Mouse (Mus musculus): ENCODE measurements around the gene Tcf19. TPM values are rescaled to one million over a fixed set of nuclear protein-coding genes. Genes with fewer than 3 reads are reported as not detected.
"Not testable (repeated sequence)": the region's sequence is repeated elsewhere in the genome, so short reads cannot be mapped to it uniquely, and the experiment has no call there.

The Tcf19 gene
- polyA plus RNA-seq, 1 experiment, result 16.3 TPM

GRCm38 (mm10) chr17:35502226-35502625, 14.4 kb downstream of the Tcf19 start:
- H3K4me3 ChIP-seq (replicated peaks), result no peak overlapping the region
- no peaks in the 10 kb centered on the region; the same call in 1 of the 2 replicates for H3K4me1 ChIP-seq
- peaks cover 66% of the 10 kb centered on the region for H3K27me3 ChIP-seq (replicated peaks)
- TF ChIP-seq FLI1 (IDR thresholded peaks at IDR 0.05; ENCODE audit: low read length) (no peak), GATA1 (IDR thresholded peaks at IDR 0.05; ENCODE audit: borderline replicate concordance, low read length) (no peak)
- no peaks in the 10 kb centered on the region for H3K36me3 ChIP-seq (replicated peaks; ENCODE audit: low read length)
- no peaks in the 10 kb centered on the region for H3K9me3 ChIP-seq

- H3K4me1 ChIP-seq, result no peaks in the 10 kb centered on the region
- H3K9me3 ChIP-seq, result no peaks in the 10 kb centered on the region
- H3K4me3 ChIP-seq (replicated peaks), result no peak overlapping the region
- TF ChIP-seq GATA1 (IDR thresholded peaks at IDR 0.05; ENCODE audit: borderline replicate concordance, low read length), result no peak
- no peak for TF ChIP-seq FLI1 (IDR thresholded peaks at IDR 0.05; ENCODE audit: low read length)
- peaks cover 25% of the 10 kb centered on the region for H3K27me3 ChIP-seq (replicated peaks)
- H3K36me3 ChIP-seq (replicated peaks; ENCODE audit: low read length), result no peaks in the 10 kb centered on the region
Measured at GRCm38 (mm10) chr17:35497124-35497523, 19.5 kb downstream of the Tcf19 start.

DNA sequence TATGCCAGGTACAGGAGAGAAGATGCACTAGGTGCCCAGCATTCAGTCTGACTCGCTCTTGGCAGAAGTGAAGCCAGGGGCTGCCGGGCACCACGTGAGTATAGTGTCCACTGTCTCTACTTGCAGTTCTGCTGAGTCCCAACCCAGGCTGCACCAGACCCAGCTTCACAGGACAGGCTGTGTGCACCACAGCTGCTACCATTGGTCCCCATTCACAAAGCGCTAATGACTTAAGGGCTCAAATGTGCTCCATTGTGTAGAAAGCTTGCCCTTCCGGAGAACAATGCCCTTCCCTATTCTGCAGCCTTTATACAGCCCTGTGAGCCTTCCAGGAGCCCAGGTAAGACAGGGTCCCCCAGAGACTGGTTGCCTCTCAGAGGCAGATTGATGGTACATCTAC, 26.3 kb downstream of the Tcf19 start:
- peaks cover 4% of the 10 kb centered on the region for H3K4me1 ChIP-seq
- H3K27me3 ChIP-seq (replicated peaks), result peaks cover 37% of the 10 kb centered on the region
- TF ChIP-seq FLI1 (IDR thresholded peaks at IDR 0.05; ENCODE audit: low read length) (no peak), GATA1 (IDR thresholded peaks at IDR 0.05; ENCODE audit: borderline replicate concordance, low read length) (no peak)
- no peaks in the 10 kb centered on the region for H3K36me3 ChIP-seq (replicated peaks; ENCODE audit: low read length)
- no peaks in the 10 kb centered on the region for H3K9me3 ChIP-seq
- no peak overlapping the region for H3K4me3 ChIP-seq (replicated peaks)

- TF ChIP-seq GATA1 (IDR thresholded peaks at IDR 0.05; ENCODE audit: borderline replicate concordance, low read length) (no peak), FLI1 (IDR thresholded peaks at IDR 0.05; ENCODE audit: low read length) (no peak)
- Histone ChIP-seq H3K27me3 (replicated peaks) (peaks cover 38% of the 10 kb centered on the region), H3K4me1 (peaks cover 7% of the 10 kb centered on the region), H3K9me3 (no peaks in the 10 kb centered on the region), H3K4me3 (replicated peaks) (no peak overlapping the region), H3K36me3 (replicated peaks; ENCODE audit: low read length) (no peaks in the 10 kb centered on the region)
Measured at GRCm38 (mm10) chr17:35488041-35488440, 28.6 kb downstream of the Tcf19 start.

GRCm38 (mm10) chr17:35486726-35487125, 29.9 kb downstream of the Tcf19 start:
- TF ChIP-seq FLI1 (IDR thresholded peaks at IDR 0.05; ENCODE audit: low read length), result no peak
- TF ChIP-seq GATA1 (IDR thresholded peaks at IDR 0.05; ENCODE audit: borderline replicate concordance, low read length), result no peak
- H3K36me3 ChIP-seq (replicated peaks; ENCODE audit: low read length), result no peaks in the 10 kb centered on the region
- H3K4me1 ChIP-seq, result peaks cover 7% of the 10 kb centered on the region
- H3K4me3 ChIP-seq (replicated peaks), result peak overlapping the region; percentile 53
- no peaks in the 10 kb centered on the region for H3K9me3 ChIP-seq
- peaks cover 36% of the 10 kb centered on the region for H3K27me3 ChIP-seq (replicated peaks)

DNA sequence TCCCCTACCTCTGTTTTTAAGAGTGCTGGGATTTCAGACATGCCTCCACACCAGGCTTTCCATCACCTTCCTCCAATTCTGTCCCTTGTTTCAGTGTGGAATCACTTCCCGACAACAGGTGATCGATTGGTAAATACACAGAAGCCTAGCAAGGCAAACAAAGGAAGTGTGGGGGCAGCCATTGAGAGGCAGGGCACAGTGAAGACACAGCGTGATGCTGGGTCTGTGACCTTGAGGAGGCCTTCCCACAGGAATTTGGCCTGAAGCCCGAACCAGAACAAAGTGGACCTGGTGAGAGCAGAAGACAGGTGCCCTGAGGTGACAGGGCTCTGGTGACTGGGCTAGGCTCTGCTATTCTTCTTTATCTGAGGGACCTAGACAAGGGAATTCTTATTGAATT, 30.9 kb downstream of the Tcf19 start:
- H3K4me1 ChIP-seq, result peaks cover 7% of the 10 kb centered on the region
- TF ChIP-seq FLI1 (IDR thresholded peaks at IDR 0.05; ENCODE audit: low read length) (no peak), GATA1 (IDR thresholded peaks at IDR 0.05; ENCODE audit: borderline replicate concordance, low read length) (no peak)
- no peaks in the 10 kb centered on the region for H3K9me3 ChIP-seq
- H3K27me3 ChIP-seq (replicated peaks), result peaks cover 31% of the 10 kb centered on the region
- H3K36me3 ChIP-seq (replicated peaks; ENCODE audit: low read length), result no peaks in the 10 kb centered on the region
- H3K4me3 ChIP-seq (replicated peaks), result no peak overlapping the region

DNA sequence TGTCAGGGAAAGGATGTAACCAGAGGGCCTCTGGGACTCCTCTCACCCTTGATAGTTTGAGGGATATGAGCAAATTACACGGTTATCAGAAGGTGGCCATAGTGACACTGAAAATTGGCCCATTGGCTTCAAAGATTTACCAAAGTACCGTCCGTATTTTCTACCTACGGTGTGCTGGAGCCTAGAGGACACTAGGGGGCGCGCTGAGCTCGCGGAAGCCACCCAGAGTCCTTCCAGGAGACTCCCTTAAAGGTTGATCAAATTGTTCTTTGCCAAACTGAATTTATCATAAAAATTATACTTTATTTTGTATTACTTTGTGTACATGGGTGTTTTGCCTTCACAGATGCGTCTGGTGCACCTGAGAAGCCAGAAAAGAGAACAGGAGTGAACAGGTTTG, 32.6 kb downstream of the Tcf19 start:
- H3K4me3 ChIP-seq (replicated peaks), result no peak overlapping the region
- peaks cover 21% of the 10 kb centered on the region for H3K27me3 ChIP-seq (replicated peaks)
- H3K9me3 ChIP-seq, result no peaks in the 10 kb centered on the region
- peaks cover 7% of the 10 kb centered on the region for H3K4me1 ChIP-seq
- H3K36me3 ChIP-seq (replicated peaks; ENCODE audit: low read length), result no peaks in the 10 kb centered on the region
- TF ChIP-seq FLI1 (IDR thresholded peaks at IDR 0.05; ENCODE audit: low read length) (no peak), GATA1 (IDR thresholded peaks at IDR 0.05; ENCODE audit: borderline replicate concordance, low read length) (no peak)

DNA sequence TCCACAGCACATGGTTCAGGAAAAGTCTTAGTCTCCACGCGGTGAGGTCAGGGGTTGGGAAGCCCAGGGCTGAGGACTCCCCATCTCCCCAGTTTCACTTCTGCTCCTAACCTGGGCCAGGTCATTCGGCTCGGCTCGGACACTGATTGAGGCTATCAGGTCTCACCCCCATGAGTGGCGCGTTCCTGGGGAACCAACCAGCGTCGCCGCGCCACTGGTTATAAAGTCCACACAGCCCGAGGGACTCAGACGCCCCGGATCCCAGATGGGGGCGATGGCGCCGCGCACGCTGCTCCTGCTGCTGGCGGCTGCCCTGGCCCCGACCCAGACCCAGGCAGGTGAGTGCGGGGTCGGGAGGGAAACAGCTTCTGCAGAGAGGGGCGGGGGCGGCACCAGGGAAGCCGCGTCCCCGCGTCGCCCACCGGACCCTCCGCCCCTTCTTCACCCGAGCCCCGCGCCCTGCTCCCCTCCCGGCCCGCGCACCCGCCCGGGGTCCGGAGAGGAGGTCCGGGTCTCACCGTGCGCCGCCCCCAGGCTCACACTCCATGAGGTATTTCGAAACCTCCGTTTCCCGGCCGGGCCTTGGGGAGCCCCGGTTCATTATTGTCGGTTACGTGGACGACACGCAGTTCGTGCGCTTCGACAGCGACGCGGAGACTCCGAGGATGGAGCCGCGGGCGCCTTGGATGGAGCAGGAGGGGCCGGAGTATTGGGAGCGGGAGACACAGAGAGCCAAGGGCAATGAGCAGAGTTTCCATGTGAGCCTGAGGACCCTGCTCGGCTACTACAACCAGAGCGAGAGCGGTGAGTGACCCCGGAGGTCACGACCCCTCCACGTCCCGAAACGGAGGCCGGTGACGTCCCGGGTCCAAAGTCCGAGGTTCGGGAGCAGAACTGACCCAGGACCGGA, 46.5 kb downstream of the Tcf19 start, which contains the start of gene H2-Q10:
Gene H2-Q10, plus strand, starts transcription at position 248 of the 910 bp plus-strand sequence.
- TF ChIP-seq GATA1 (IDR thresholded peaks at IDR 0.05; ENCODE audit: borderline replicate concordance, low read length), result no peak
- TF ChIP-seq FLI1 (IDR thresholded peaks at IDR 0.05; ENCODE audit: low read length), result no peak
- Histone ChIP-seq H3K27me3 (replicated peaks) (peaks cover 47% of the 10 kb centered on the region), H3K9me3 (peaks cover 6% of the 10 kb centered on the region; the same call in 1 of the 2 replicates), H3K36me3 (replicated peaks; ENCODE audit: low read length) (no peaks in the 10 kb centered on the region), H3K4me3 (replicated peaks) (peak within 1 kb of the TSS; percentile 88), H3K4me1 (peaks cover 28% of the 10 kb centered on the region)

GRCm38 (mm10) chr17:35468936-35469335, 47.7 kb downstream of the Tcf19 start:
- peaks cover 28% of the 10 kb centered on the region for H3K4me1 ChIP-seq
- H3K4me3 ChIP-seq (replicated peaks), result peak overlapping the region; percentile 21
- peaks cover 37% of the 10 kb centered on the region for H3K27me3 ChIP-seq (replicated peaks)
- H3K9me3 ChIP-seq; H3K36me3 ChIP-seq (replicated peaks; ENCODE audit: low read length): not testable (repeated sequence)

- H3K9me3 ChIP-seq; H3K4me3 ChIP-seq (replicated peaks); H3K36me3 ChIP-seq (replicated peaks; ENCODE audit: low read length): not testable (repeated sequence)
- peaks cover 20% of the 10 kb centered on the region for H3K27me3 ChIP-seq (replicated peaks)
- H3K4me1 ChIP-seq, result peaks cover 25% of the 10 kb centered on the region
Measured at GRCm38 (mm10) chr17:35465651-35466050, 51.0 kb downstream of the Tcf19 start.

Other genes with a start within 250 kb of the Tcf19 start
- 1.5 and 7.3 TPM in 2 replicates for gene H2-Q1, start 196.4 kb downstream of the Tcf19 start, polyA plus RNA-seq (2012; ENCODE audit: insufficient read depth, low replicate concordance)
- 6.7 TPM in 1 of 2 replicates, not detected in the other for gene H2-Q2, start 174.6 kb downstream of the Tcf19 start, polyA plus RNA-seq (2012; ENCODE audit: insufficient read depth, low replicate concordance)
- gene H2-Q4, start 137.2 kb downstream of the Tcf19 start, polyA plus RNA-seq (2012; ENCODE audit: insufficient read depth, low replicate concordance), result 13.9 and 46.4 TPM in 2 replicates
- 2.5 and 4.2 TPM in 2 replicates for gene H2-Q6, start 92.0 kb downstream of the Tcf19 start, polyA plus RNA-seq (2012; ENCODE audit: insufficient read depth, low replicate concordance)
- 3.2 and 20.1 TPM in 2 replicates for gene H2-Q7, start 77.7 kb downstream of the Tcf19 start, polyA plus RNA-seq (2012; ENCODE audit: insufficient read depth, low replicate concordance)
- gene H2-Q10, start 46.7 kb downstream of the Tcf19 start, polyA plus RNA-seq (2012; ENCODE audit: insufficient read depth, low replicate concordance), result 0.27 and 2.5 TPM in 2 replicates
- not detected in 2 replicates for gene Pou5f1, start 10.8 kb downstream of the Tcf19 start, polyA plus RNA-seq (2012; ENCODE audit: insufficient read depth, low replicate concordance)
- 3.2 and 10.5 TPM in 2 replicates for gene Cchcr1, start 276 bp upstream of the Tcf19 start, polyA plus RNA-seq (2012; ENCODE audit: insufficient read depth, low replicate concordance)
- gene Psors1c2, start 16.4 kb upstream of the Tcf19 start, polyA plus RNA-seq (2012; ENCODE audit: insufficient read depth, low replicate concordance), result 3.7 TPM in 1 of 2 replicates, not detected in the other
- not detected in 2 replicates for gene Cdsn, start 35.3 kb upstream of the Tcf19 start, polyA plus RNA-seq (2012; ENCODE audit: insufficient read depth, low replicate concordance)
- gene 2300002M23Rik, start 50.6 kb upstream of the Tcf19 start, polyA plus RNA-seq (2012; ENCODE audit: insufficient read depth, low replicate concordance), result not detected in 2 replicates
- gene Sfta2, start 84.7 kb upstream of the Tcf19 start, polyA plus RNA-seq (2012; ENCODE audit: insufficient read depth, low replicate concordance), result not detected in 2 replicates
- 0.55 TPM in 1 of 2 replicates, not detected in the other for gene Gm9573, start 109.8 kb upstream of the Tcf19 start, polyA plus RNA-seq (2012; ENCODE audit: insufficient read depth, low replicate concordance)
- not detected in 2 replicates for gene Mucl3, start 126.9 kb upstream of the Tcf19 start, polyA plus RNA-seq (2012; ENCODE audit: insufficient read depth, low replicate concordance)
- gene Vars2, start 150.8 kb upstream of the Tcf19 start, polyA plus RNA-seq (2012; ENCODE audit: insufficient read depth, low replicate concordance), result 42.1 and 49.7 TPM in 2 replicates
- gene Gtf2h4, start 156.9 kb upstream of the Tcf19 start, polyA plus RNA-seq (2012; ENCODE audit: insufficient read depth, low replicate concordance), result 7.8 and 10.8 TPM in 2 replicates
- gene Ddr1, start 187.8 kb upstream of the Tcf19 start, polyA plus RNA-seq (2012; ENCODE audit: insufficient read depth, low replicate concordance), result not detected in 2 replicates

Measured in megakaryocyte, embryonic 14.5 days (primary cell).